Mouse (Mus musculus): ENCODE data around the gene Arhgap17. TPM values are rescaled to one million over a fixed set of nuclear protein-coding genes. Genes with fewer than 3 reads are reported as not detected.
A peak's percentile ranks its signal among the peaks of the same experiment; 100 is the strongest.

Gene Arhgap17
- polyA plus RNA-seq, 1 experiment from 2014 or later = 6.8 TPM

DNA sequence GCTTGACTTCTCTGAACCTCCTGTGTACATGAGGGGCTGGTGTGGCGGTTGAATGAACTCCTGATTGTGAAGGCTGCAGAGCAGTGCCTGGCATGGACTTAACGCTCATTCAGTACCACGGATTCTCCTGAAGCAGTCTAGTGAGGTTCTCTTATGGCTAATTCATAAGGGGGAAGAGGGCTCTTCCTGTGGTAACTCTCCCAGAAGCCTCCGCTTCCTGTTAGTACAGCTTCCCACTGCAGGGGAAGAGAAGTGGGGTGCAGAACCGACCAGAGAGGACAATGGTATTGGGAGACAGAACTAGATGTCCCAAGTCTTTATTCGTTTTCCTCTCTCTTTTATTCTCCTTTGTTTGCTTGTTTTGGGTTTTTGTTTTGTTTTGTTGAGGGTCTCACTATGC is 129.7 kb downstream of the Arhgap17 start:
- Histone ChIP-seq H3K27me3 (ENCODE audit: insufficient read depth, low read length) (no peaks in the 10 kb centered on the region), H3K9ac (replicated peaks) (no peak overlapping the region), H3K36me3 (replicated peaks; ENCODE audit: insufficient read depth, low read length) (no peaks in the 10 kb centered on the region), H3K4me3 (ENCODE audit: low read depth, low read length) (no peak overlapping the region), H3K9me3 (ENCODE audit: low read length) (no peaks in the 10 kb centered on the region), H3K4me2 (ENCODE audit: low read depth, low read length) (peak overlapping the region; percentile 32; the same call in 1 of the 2 replicates), H3K27ac (ENCODE audit: low read depth) (no peak overlapping the region), H3K4me1 (ENCODE audit: insufficient read depth) (no peaks in the 10 kb centered on the region)
- DNase-seq (no peak), ATAC-seq (no peak)
- WGBS (ENCODE audit: insufficient replicate concordance) = 30% methylated on average over 6 of the region's 6 CpGs
- no peak for TF ChIP-seq CTCF (IDR thresholded peaks at IDR 0.05; ENCODE audit: low read depth)
- TF ChIP-seq EP300 (IDR thresholded peaks at IDR 0.05; ENCODE audit: low read depth) = no peak

DNA sequence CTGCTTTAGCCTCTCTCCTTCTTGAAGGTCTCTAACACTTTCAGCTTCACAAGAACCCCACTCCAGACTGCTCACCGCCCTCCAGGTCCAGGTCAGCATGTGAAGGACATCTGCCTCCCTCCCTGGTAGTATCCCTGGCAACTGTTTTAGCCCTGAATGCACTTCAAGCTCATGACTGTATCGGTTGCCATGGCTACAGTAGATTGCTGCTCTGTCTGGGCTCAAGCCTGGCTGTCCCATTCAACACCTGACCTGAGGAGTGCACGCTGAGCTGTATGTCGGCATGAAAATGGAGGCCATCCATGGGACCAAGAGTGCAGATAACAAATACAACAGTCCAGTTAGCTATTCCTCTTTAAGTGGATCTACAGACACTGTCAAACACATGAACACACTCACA is 131.1 kb downstream of the Arhgap17 start:
- H3K36me3 ChIP-seq (replicated peaks; ENCODE audit: insufficient read depth, low read length) = no peaks in the 10 kb centered on the region
- H3K9me3 ChIP-seq (ENCODE audit: low read length) = no peaks in the 10 kb centered on the region
- no peak overlapping the region for H3K27ac ChIP-seq (ENCODE audit: low read depth)
- H3K4me2 ChIP-seq (ENCODE audit: low read depth, low read length) = no peak overlapping the region
- TF ChIP-seq CTCF (IDR thresholded peaks at IDR 0.05; ENCODE audit: low read depth) (no peak), EP300 (IDR thresholded peaks at IDR 0.05; ENCODE audit: low read depth) (no peak)
- no peak for DNase-seq
- no peaks in the 10 kb centered on the region for H3K4me1 ChIP-seq (ENCODE audit: insufficient read depth)
- H3K9ac ChIP-seq (replicated peaks) = no peak overlapping the region
- no peak for ATAC-seq
- H3K27me3 ChIP-seq (ENCODE audit: insufficient read depth, low read length) = no peaks in the 10 kb centered on the region
- H3K4me3 ChIP-seq (ENCODE audit: low read depth, low read length) = no peak overlapping the region
- WGBS (ENCODE audit: insufficient replicate concordance) = 79% methylated on average over 4 of the region's 4 CpGs

- Histone ChIP-seq H3K36me3 (replicated peaks; ENCODE audit: insufficient read depth, low read length) (no peaks in the 10 kb centered on the region), H3K9me3 (ENCODE audit: low read length) (no peaks in the 10 kb centered on the region), H3K4me1 (ENCODE audit: insufficient read depth) (no peaks in the 10 kb centered on the region), H3K4me3 (ENCODE audit: low read depth, low read length) (no peak overlapping the region), H3K9ac (replicated peaks) (no peak overlapping the region), H3K4me2 (ENCODE audit: low read depth, low read length) (no peak overlapping the region), H3K27ac (ENCODE audit: low read depth) (no peak overlapping the region), H3K27me3 (ENCODE audit: insufficient read depth, low read length) (no peaks in the 10 kb centered on the region)
- TF ChIP-seq CTCF (IDR thresholded peaks at IDR 0.05; ENCODE audit: low read depth) = no peak
- TF ChIP-seq EP300 (IDR thresholded peaks at IDR 0.05; ENCODE audit: low read depth) = no peak
- ATAC-seq (no peak), DNase-seq (peak; percentile 49)
- WGBS (ENCODE audit: insufficient replicate concordance) = 15% methylated on average over 4 of the region's 4 CpGs
Measured at GRCm38 (mm10) chr7:123235449-123235848, 134.3 kb downstream of the Arhgap17 start.

Other genes with a start within 250 kb of the Arhgap17 start
- gene Tnrc6a, start 246.0 kb downstream of the Arhgap17 start, polyA plus RNA-seq (2015; fragmentation: Nextera tagmentation; extraction: Ambion mirVana) = 26.8 and 28.9 TPM in 2 replicates
- 0.27 and 0.28 TPM in 2 replicates for gene Slc5a11, start 155.1 kb downstream of the Arhgap17 start, polyA plus RNA-seq (2015; fragmentation: Nextera tagmentation; extraction: Ambion mirVana)
- 10.8 and 12.2 TPM in 2 replicates for gene Lcmt1, start 131 bp downstream of the Arhgap17 start, polyA plus RNA-seq (2015; fragmentation: Nextera tagmentation; extraction: Ambion mirVana)
- gene Aqp8, start 92.4 kb upstream of the Arhgap17 start, polyA plus RNA-seq (2015; fragmentation: Nextera tagmentation; extraction: Ambion mirVana) = 24.6 and 29.3 TPM in 2 replicates
- gene Zkscan2, start 130.5 kb upstream of the Arhgap17 start, polyA plus RNA-seq (2015; fragmentation: Nextera tagmentation; extraction: Ambion mirVana) = 0.05 TPM in 1 of 2 replicates, not detected in the other

Measured in liver, postnatal 0 days (tissue).